Mouse (Mus musculus): ENCODE results near the gene Cyfip2. TPM values are rescaled to one million over a fixed set of nuclear protein-coding genes. Genes with fewer than 3 reads are reported as not detected.

The Cyfip2 gene
- polyA plus RNA-seq, 1 experiment from 2014 or later: 83.5 TPM

DNA sequence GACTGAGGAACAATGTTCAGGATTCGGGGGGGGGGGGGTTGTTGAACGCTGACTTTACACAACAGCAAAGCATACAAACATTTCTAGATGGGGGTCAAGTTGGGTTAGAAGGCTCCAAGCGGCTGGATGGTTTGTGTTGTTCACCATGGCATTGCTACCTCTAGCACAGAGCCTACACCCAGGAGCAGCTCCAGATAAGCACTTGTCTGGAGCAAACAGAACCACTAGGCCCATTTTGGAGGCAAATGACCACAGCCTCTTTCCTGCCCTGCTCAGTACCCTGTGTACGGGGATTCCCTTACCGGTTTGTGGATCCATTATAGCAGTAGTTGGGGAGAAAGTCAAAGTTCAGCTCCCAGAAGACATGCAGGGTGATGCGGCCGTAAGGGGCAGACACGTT lies 70.7 kb downstream of the Cyfip2 start:
- Histone ChIP-seq H3K27me3 (replicated peaks) (no peaks in the 10 kb centered on the region), H3K9ac (no peak overlapping the region), H3K36me3 (peaks cover 76% of the 10 kb centered on the region), H3K9me3 (no peaks in the 10 kb centered on the region), H3K4me2 (replicated peaks) (no peak overlapping the region), H3K4me3 (no peak overlapping the region), H3K27ac (no peak overlapping the region), H3K4me1 (no peaks in the 10 kb centered on the region)
- WGBS: 89% methylated on average over 8 of the region's 8 CpGs
- no peak for ATAC-seq (ENCODE audit: low FRiP score, low read depth)

DNA sequence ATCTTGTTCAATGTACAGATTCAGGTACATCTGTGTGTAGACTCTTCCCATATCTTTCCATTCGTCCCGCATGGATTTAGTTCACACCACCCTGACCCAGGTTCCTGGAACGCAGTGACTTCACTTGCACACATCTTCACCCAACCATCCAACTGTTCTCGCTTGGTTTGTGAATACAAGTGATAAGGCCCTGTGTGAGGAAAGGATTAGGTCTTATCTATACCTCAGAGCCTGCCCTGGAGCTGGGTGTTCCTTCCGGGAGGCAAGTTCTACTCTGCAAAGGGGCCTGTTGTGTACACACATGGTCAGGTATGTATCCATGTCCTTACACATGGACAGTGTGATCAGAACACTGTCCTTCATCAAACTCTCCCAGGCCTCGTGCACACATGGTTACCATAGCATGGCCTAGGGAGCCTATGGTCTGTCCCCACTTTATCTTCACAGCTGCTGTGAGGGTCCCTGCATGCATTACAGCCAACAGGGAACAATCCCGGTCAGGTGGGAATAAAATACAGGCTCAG lies 71.4 kb downstream of the Cyfip2 start:
- peaks cover 68% of the 10 kb centered on the region for H3K36me3 ChIP-seq
- H3K4me2 ChIP-seq (replicated peaks): no peak overlapping the region
- no peak overlapping the region for H3K4me3 ChIP-seq
- no peaks in the 10 kb centered on the region for H3K27me3 ChIP-seq (replicated peaks)
- H3K9me3 ChIP-seq: no peaks in the 10 kb centered on the region
- H3K4me1 ChIP-seq: no peaks in the 10 kb centered on the region
- 94% methylated on average over 7 of the region's 7 CpGs for WGBS
- no peak overlapping the region for H3K27ac ChIP-seq
- H3K9ac ChIP-seq: no peak overlapping the region
- ATAC-seq (ENCODE audit: low FRiP score, low read depth): no peak

- H3K4me2 ChIP-seq (replicated peaks): no peak overlapping the region
- peaks cover 49% of the 10 kb centered on the region for H3K36me3 ChIP-seq
- WGBS: 46% methylated on average over 4 of the region's 4 CpGs
- no peaks in the 10 kb centered on the region for H3K9me3 ChIP-seq
- no peak overlapping the region for H3K9ac ChIP-seq
- H3K27ac ChIP-seq: no peak overlapping the region
- H3K27me3 ChIP-seq (replicated peaks): no peaks in the 10 kb centered on the region
- ATAC-seq (ENCODE audit: low FRiP score, low read depth): no peak
- peaks cover 8% of the 10 kb centered on the region; the same call in 1 of the 2 replicates for H3K4me1 ChIP-seq
- no peak overlapping the region for H3K4me3 ChIP-seq
Measured at GRCm38 (mm10) chr11:46236976-46237375, 75.7 kb downstream of the Cyfip2 start.

DNA sequence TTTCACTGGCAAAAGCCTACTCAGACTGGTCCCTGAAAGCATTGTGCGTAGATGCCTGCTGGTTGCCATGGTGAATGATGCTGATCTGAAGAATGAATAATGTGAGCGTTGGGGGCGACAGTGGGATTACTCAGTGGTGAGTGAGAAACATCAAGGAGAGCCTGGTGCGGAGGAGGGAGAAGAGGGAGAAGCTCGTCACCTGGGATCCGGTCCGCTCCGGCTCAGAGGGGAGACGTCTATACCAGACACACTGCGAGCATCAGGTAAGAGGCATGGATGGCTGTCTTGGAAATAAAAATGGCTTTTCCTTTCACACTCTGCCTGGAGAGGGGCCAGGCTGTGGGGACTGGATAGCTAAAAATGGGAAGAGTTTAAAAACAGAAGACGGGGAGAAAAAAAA lies 77.3 kb downstream of the Cyfip2 start, which contains the start of gene Fndc9:
Fndc9 (plus strand) TSS at position 198 of the 400 bp plus-strand sequence.
- Histone ChIP-seq H3K4me3 (no peak within 1 kb of the TSS), H3K9ac (no peak within 1 kb of the TSS), H3K9me3 (no peaks in the 10 kb centered on the region), H3K27ac (no peak within 1 kb of the TSS), H3K4me1 (peaks cover 8% of the 10 kb centered on the region; the same call in 1 of the 2 replicates), H3K36me3 (peaks cover 44% of the 10 kb centered on the region), H3K4me2 (replicated peaks) (no peak within 1 kb of the TSS), H3K27me3 (replicated peaks) (no peaks in the 10 kb centered on the region)
- 54% methylated on average over 11 of the region's 11 CpGs for WGBS
- 0 out of 2 replicates have a peak, but pooled peaks have one; percentile 45 for ATAC-seq (ENCODE audit: low FRiP score, low read depth)

- Histone ChIP-seq H3K4me1 (peaks cover 8% of the 10 kb centered on the region; the same call in 1 of the 2 replicates), H3K4me3 (no peak overlapping the region), H3K4me2 (replicated peaks) (no peak overlapping the region), H3K27ac (no peak overlapping the region), H3K9me3 (no peaks in the 10 kb centered on the region), H3K36me3 (peaks cover 30% of the 10 kb centered on the region), H3K27me3 (replicated peaks) (no peaks in the 10 kb centered on the region), H3K9ac (no peak overlapping the region)
- ATAC-seq (ENCODE audit: low FRiP score, low read depth): no peak
- 83% methylated on average over 4 of the region's 4 CpGs for WGBS
Measured at GRCm38 (mm10) chr11:46233966-46234365, 78.7 kb downstream of the Cyfip2 start.

DNA sequence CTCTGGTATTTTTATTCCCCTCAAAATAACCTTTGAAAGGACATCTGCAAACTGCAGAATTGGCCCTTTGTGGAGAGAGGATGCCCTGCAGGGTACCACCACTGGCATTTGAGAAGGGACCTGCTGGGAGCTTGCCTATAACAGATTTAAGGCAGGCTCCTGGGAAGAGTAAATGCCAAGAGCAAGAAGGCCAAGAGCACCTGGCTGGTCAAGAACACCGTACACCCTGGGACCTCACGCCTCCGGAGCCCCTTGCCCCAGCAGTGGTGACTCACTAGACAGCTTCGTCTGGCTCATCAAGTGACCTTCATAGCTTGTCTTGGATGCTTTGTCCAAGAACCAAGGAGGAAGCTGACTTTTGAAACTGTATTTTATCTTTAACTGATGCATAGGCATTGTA lies 79.9 kb downstream of the Cyfip2 start:
- Histone ChIP-seq H3K36me3 (peaks cover 19% of the 10 kb centered on the region), H3K4me2 (replicated peaks) (no peak overlapping the region)

DNA sequence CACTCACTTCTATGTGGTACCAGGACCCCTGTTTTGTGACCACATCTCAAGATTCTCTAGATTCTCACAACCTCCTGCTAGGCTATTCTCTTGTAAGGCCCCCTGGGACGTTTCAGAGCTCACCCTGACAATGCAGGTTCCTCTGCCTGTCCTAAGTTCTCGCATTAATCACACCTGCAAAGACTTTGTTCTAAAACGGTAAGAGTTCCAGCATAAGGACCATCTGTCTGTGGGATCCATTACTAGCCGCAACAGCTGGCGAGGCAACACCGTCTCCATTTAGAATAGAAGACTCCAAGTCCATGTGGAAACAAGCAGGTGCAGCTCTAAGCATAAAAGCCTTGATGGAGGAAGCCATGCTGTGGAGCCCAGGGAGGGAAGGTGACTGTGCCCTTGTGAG lies 82.5 kb downstream of the Cyfip2 start:
- Histone ChIP-seq H3K4me3 (no peak overlapping the region), H3K27me3 (replicated peaks) (no peaks in the 10 kb centered on the region), H3K9me3 (no peaks in the 10 kb centered on the region), H3K36me3 (peaks cover 12% of the 10 kb centered on the region; the same call in 1 of the 2 replicates), H3K4me1 (peaks cover 4% of the 10 kb centered on the region; the same call in 1 of the 2 replicates), H3K27ac (no peak overlapping the region), H3K9ac (no peak overlapping the region), H3K4me2 (replicated peaks) (no peak overlapping the region)
- whole genome bisulfite sequencing: 69% methylated on average over 6 of the region's 6 CpGs
- ATAC-seq (ENCODE audit: low FRiP score, low read depth): no peak

More for the DNA sequence above, 79.9 kb downstream of the Cyfip2 start:
- H3K9me3 ChIP-seq: no peaks in the 10 kb centered on the region
- no peak overlapping the region for H3K4me3 ChIP-seq
- peaks cover 8% of the 10 kb centered on the region; the same call in 1 of the 2 replicates for H3K4me1 ChIP-seq
- no peak overlapping the region for H3K27ac ChIP-seq
- H3K9ac ChIP-seq: no peak overlapping the region
- WGBS: 92% methylated on average over 4 of the region's 4 CpGs
- no peak for ATAC-seq (ENCODE audit: low FRiP score, low read depth)
- no peaks in the 10 kb centered on the region for H3K27me3 ChIP-seq (replicated peaks)

DNA sequence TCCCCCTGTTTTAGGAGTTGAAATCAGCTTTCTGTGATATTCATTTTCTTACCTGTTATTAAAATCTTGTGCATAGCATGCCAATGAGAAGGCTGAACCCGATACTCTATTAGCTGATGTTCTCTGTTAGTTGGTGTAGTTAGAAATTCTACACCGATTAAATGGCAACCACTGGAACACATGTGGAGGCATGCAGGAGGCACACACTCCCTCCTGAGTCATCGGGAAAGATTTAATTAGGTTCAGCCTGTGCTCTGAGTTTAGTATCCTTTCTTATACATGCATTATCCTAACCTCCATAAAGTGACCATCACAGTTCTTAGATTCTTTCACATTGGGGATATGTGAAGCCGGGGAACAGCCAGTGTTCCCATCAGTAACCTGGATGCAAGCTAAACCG lies 87.3 kb downstream of the Cyfip2 start:
- Histone ChIP-seq H3K27me3 (replicated peaks) (no peaks in the 10 kb centered on the region), H3K4me2 (replicated peaks) (no peak overlapping the region), H3K4me1 (no peaks in the 10 kb centered on the region), H3K9ac (no peak overlapping the region), H3K36me3 (peaks cover 36% of the 10 kb centered on the region), H3K9me3 (no peaks in the 10 kb centered on the region), H3K27ac (no peak overlapping the region), H3K4me3 (no peak overlapping the region)
- ATAC-seq (ENCODE audit: low FRiP score, low read depth): no peak
- WGBS: 89% methylated on average over 5 of the region's 5 CpGs

- Histone ChIP-seq H3K9me3 (no peaks in the 10 kb centered on the region), H3K4me1 (peaks cover 17% of the 10 kb centered on the region), H3K4me3 (no peak overlapping the region), H3K9ac (no peak overlapping the region), H3K27ac (no peak overlapping the region), H3K4me2 (replicated peaks) (no peak overlapping the region), H3K27me3 (replicated peaks) (no peaks in the 10 kb centered on the region), H3K36me3 (peaks cover 37% of the 10 kb centered on the region)
- 86% methylated on average over 2 of the region's 2 CpGs for WGBS
- no peak for ATAC-seq (ENCODE audit: low FRiP score, low read depth)
Measured at GRCm38 (mm10) chr11:46223575-46223974, 89.1 kb downstream of the Cyfip2 start.

DNA sequence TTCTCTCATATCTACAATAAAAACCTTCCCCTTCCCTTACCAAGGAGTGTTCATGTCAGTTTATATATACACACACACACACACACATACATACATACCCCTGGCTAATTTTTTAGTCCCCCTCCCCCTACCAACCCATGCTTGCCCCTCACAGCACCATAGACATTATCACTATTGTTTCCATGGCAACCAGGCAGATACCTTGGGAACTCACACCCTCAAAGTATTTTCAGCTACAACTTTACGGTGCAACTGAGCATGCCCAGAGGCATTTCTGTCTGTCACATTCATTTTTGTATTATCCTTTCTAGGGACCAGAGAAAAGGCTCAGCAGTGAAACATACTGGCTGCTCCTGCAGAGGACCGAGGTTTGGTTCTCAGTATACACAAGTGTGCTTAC lies 92.4 kb downstream of the Cyfip2 start:
- H3K9me3 ChIP-seq: no peaks in the 10 kb centered on the region
- H3K27me3 ChIP-seq (replicated peaks): no peaks in the 10 kb centered on the region
- H3K36me3 ChIP-seq: peaks cover 37% of the 10 kb centered on the region
- peaks cover 24% of the 10 kb centered on the region for H3K4me1 ChIP-seq
- H3K4me3 ChIP-seq: no peak overlapping the region
- ATAC-seq (ENCODE audit: low FRiP score, low read depth): no peak
- 73% methylated on average over 2 of the region's 2 CpGs for WGBS
- H3K9ac ChIP-seq: no peak overlapping the region
- H3K4me2 ChIP-seq (replicated peaks): no peak overlapping the region
- no peak overlapping the region for H3K27ac ChIP-seq

DNA sequence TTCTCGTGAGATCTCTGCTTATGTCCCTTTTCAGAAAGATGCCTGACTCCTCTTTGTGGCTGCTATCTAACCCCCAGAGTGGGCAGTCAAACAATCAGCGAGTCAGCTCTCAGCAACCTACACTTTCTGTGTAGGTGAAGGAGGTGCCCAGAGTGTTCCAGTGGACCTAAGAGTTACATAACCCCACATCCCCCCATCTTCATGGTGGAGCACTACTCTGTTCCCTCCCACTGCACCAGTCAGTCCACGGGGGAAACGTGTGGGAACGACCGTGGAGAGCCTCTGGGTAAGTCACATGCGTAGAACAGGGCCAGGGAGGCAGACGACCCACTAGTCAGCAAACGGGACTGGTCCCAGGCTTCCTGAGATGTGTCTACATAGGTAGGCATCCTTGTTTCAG lies 93.3 kb downstream of the Cyfip2 start:
- no peak overlapping the region for H3K4me2 ChIP-seq (replicated peaks)
- no peak overlapping the region for H3K9ac ChIP-seq
- no peaks in the 10 kb centered on the region for H3K27me3 ChIP-seq (replicated peaks)
- no peak overlapping the region for H3K4me3 ChIP-seq
- no peaks in the 10 kb centered on the region for H3K9me3 ChIP-seq
- peaks cover 37% of the 10 kb centered on the region for H3K36me3 ChIP-seq
- peaks cover 24% of the 10 kb centered on the region for H3K4me1 ChIP-seq
- no peak for ATAC-seq (ENCODE audit: low FRiP score, low read depth)
- peak overlapping the region; percentile 62; the same call in 1 of the 2 replicates for H3K27ac ChIP-seq
- WGBS: 85% methylated on average over 9 of the region's 9 CpGs

DNA sequence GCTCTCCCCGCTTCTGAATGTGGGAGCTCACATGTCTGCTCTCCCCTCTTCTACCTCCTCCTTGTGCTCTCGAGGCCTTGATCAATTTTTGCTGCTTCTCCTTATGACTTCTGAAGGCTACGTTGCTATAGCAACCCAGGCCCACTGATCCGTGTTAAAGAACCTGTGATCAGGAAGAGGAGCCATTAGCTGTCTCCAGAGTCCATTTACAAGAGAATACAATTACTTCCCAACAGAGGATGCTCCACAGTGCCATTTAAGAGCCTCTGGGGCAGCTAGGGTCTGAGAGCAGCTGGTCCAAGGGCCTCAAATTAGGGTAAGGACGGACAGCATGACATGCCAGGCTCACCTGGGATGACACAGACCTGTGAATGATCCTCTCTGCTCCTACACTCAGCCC lies 94.1 kb downstream of the Cyfip2 start:
- Histone ChIP-seq H3K4me1 (peaks cover 24% of the 10 kb centered on the region), H3K4me3 (no peak overlapping the region), H3K27ac (peak overlapping the region; percentile 62; the same call in 1 of the 2 replicates), H3K9ac (no peak overlapping the region), H3K9me3 (no peaks in the 10 kb centered on the region), H3K27me3 (replicated peaks) (no peaks in the 10 kb centered on the region), H3K4me2 (replicated peaks) (0 out of 2 replicates have a peak overlapping the region, but pooled peaks have one; percentile 0), H3K36me3 (peaks cover 29% of the 10 kb centered on the region)
- 26% methylated on average over 5 of the region's 5 CpGs for WGBS
- ATAC-seq (ENCODE audit: low FRiP score, low read depth): peak; percentile 65

DNA sequence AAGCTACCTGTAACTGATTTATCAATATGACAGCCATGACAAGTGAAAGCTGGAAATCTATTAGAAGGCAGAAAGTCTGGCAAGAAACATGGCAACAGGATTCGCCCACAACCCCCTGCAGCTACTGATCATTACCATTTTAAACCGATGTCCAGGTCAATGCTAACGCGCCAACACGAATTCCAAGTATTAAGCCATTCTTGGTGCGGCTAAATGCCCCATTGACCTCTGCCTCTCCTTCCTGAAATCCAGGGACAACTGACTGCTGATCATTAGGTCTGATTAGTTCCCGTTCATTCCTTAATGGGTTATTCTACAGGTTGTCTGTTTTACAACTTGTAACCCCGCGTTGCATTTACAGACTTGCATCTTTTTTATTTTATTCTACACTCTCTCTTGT lies 95.0 kb downstream of the Cyfip2 start:
- Histone ChIP-seq H3K4me2 (replicated peaks) (no peak overlapping the region), H3K9ac (no peak overlapping the region), H3K36me3 (peaks cover 21% of the 10 kb centered on the region), H3K4me3 (no peak overlapping the region), H3K27me3 (replicated peaks) (no peaks in the 10 kb centered on the region), H3K4me1 (peaks cover 24% of the 10 kb centered on the region), H3K9me3 (no peaks in the 10 kb centered on the region), H3K27ac (no peak overlapping the region)
- WGBS: 80% methylated on average over 9 of the region's 9 CpGs
- no peak for ATAC-seq (ENCODE audit: low FRiP score, low read depth)

Measured in neural tube, embryonic 12.5 days (tissue).